Mouse (Mus musculus) brown adipose tissue, adult 24 weeks (tissue): Measurements from ENCODE around the gene Mobp. TPM values are rescaled to one million over a fixed set of nuclear protein-coding genes. Genes with fewer than 3 reads are reported as not detected.

ENCODE experiments used
- H3K27ac ChIP-seq: fragments of 200-500 bp; replicated peaks from 2 replicates; pipeline ENCODE4 v1.5.1; 2012; ENCODE audit warnings: low read depth, mild to moderate bottlenecking, low read length
- H3K4me1 ChIP-seq: fragments of 200-500 bp; 2 replicates; pipeline ENCODE4 v1.6.1; 2012; ENCODE audit warnings: low read length, mixed read lengths; ENCODE audit not compliant: control insufficient read depth, insufficient read depth, insufficient read length
- H3K4me3 ChIP-seq: fragments of 200-500 bp; 2 replicates; pipeline ENCODE4 v1.5.1; 2012; ENCODE audit warnings: low read depth, mild to moderate bottlenecking, low read length, moderate library complexity; ENCODE audit not compliant: insufficient read depth
- polyA plus RNA-seq: library from polyadenylated mRNA; stranded (reverse); fragments of >200 nt; gene quantifications from 2 replicates; pipeline ENCODE4 v1.2.4, GENCODE M21; 2012; ENCODE audit not compliant: missing spikeins, insufficient read depth, insufficient read length

Mobp gene
- polyA plus RNA-seq, 1 experiment, result not detected

GRCm38 (mm10) chr9:120171295-120171694 lies 21.8 kb downstream of the Mobp start:
- Histone ChIP-seq H3K27ac (no peak overlapping the region), H3K4me1 (no peaks in the 10 kb centered on the region), H3K4me3 (no peak overlapping the region)

- Histone ChIP-seq H3K27ac (no peak overlapping the region), H3K4me1 (no peaks in the 10 kb centered on the region), H3K4me3 (no peak overlapping the region)
These were observed 25.1 kb downstream of the Mobp start for GRCm38 (mm10) chr9:120174436-120175137.

GRCm38 (mm10) chr9:120178813-120179212 lies 29.3 kb downstream of the Mobp start:
- no peaks in the 10 kb centered on the region for H3K4me1 ChIP-seq
- no peak overlapping the region for H3K27ac ChIP-seq
- no peak overlapping the region for H3K4me3 ChIP-seq

GRCm38 (mm10) chr9:120184499-120184898 lies 35.0 kb downstream of the Mobp start:
- H3K4me1 ChIP-seq, result no peaks in the 10 kb centered on the region

GRCm38 (mm10) chr9:120186856-120187255 lies 37.3 kb downstream of the Mobp start:
- Histone ChIP-seq H3K4me1 (no peaks in the 10 kb centered on the region), H3K4me3 (no peak overlapping the region), H3K27ac (no peak overlapping the region)

More at GRCm38 (mm10) chr9:120184499-120184898, 35.0 kb downstream of the Mobp start:
- no peak overlapping the region for H3K4me3 ChIP-seq
- H3K27ac ChIP-seq, result no peak overlapping the region

GRCm38 (mm10) chr9:120190891-120191290 lies 41.4 kb downstream of the Mobp start:
- no peak overlapping the region for H3K27ac ChIP-seq
- H3K4me3 ChIP-seq, result peak overlapping the region; percentile 49
- no peaks in the 10 kb centered on the region for H3K4me1 ChIP-seq

GRCm38 (mm10) chr9:120191362-120192098 lies 42.0 kb downstream of the Mobp start:
- H3K4me3 ChIP-seq, result peak overlapping the region; percentile 49
- no peak overlapping the region for H3K27ac ChIP-seq
- no peaks in the 10 kb centered on the region for H3K4me1 ChIP-seq

- Histone ChIP-seq H3K4me3 (no peak overlapping the region), H3K4me1 (no peaks in the 10 kb centered on the region), H3K27ac (no peak overlapping the region)
These were observed 43.2 kb downstream of the Mobp start for GRCm38 (mm10) chr9:120192742-120193141.

GRCm38 (mm10) chr9:120200873-120201272 lies 51.4 kb downstream of the Mobp start:
- no peak overlapping the region for H3K27ac ChIP-seq
- H3K4me1 ChIP-seq, result no peaks in the 10 kb centered on the region
- H3K4me3 ChIP-seq, result no peak overlapping the region

GRCm38 (mm10) chr9:120201743-120202142 lies 52.2 kb downstream of the Mobp start:
- H3K27ac ChIP-seq, result no peak overlapping the region
- H3K4me1 ChIP-seq, result no peaks in the 10 kb centered on the region
- H3K4me3 ChIP-seq, result no peak overlapping the region

GRCm38 (mm10) chr9:120202683-120203082 lies 53.2 kb downstream of the Mobp start:
- no peak overlapping the region for H3K27ac ChIP-seq
- no peak overlapping the region for H3K4me3 ChIP-seq
- no peaks in the 10 kb centered on the region for H3K4me1 ChIP-seq

GRCm38 (mm10) chr9:120203936-120204335 lies 54.4 kb downstream of the Mobp start:
- no peak overlapping the region for H3K4me3 ChIP-seq
- H3K4me1 ChIP-seq, result no peaks in the 10 kb centered on the region
- H3K27ac ChIP-seq, result no peak overlapping the region

GRCm38 (mm10) chr9:120206897-120207296 lies 57.4 kb downstream of the Mobp start:
- H3K27ac ChIP-seq, result no peak overlapping the region
- H3K4me3 ChIP-seq, result no peak overlapping the region
- H3K4me1 ChIP-seq, result no peaks in the 10 kb centered on the region

- Histone ChIP-seq H3K27ac (no peak overlapping the region), H3K4me1 (no peaks in the 10 kb centered on the region), H3K4me3 (no peak overlapping the region)
These were observed 60.6 kb downstream of the Mobp start for GRCm38 (mm10) chr9:120210068-120210467.

- Histone ChIP-seq H3K4me3 (no peak overlapping the region), H3K27ac (no peak overlapping the region), H3K4me1 (no peaks in the 10 kb centered on the region)
These were observed 61.4 kb downstream of the Mobp start for GRCm38 (mm10) chr9:120210865-120211264.

- Histone ChIP-seq H3K4me3 (no peak overlapping the region), H3K27ac (no peak overlapping the region), H3K4me1 (no peaks in the 10 kb centered on the region)
These were observed 63.4 kb downstream of the Mobp start for GRCm38 (mm10) chr9:120212936-120213335.
